Mouse (Mus musculus): ENCODE measurements at regions not wholly inside any gene's neighbourhood (a gene's known extent, or its start where the extent isn't known, plus 50 kb on each side); places are given as distances from the start of the nearest gene placed in this dataset.

DNA sequence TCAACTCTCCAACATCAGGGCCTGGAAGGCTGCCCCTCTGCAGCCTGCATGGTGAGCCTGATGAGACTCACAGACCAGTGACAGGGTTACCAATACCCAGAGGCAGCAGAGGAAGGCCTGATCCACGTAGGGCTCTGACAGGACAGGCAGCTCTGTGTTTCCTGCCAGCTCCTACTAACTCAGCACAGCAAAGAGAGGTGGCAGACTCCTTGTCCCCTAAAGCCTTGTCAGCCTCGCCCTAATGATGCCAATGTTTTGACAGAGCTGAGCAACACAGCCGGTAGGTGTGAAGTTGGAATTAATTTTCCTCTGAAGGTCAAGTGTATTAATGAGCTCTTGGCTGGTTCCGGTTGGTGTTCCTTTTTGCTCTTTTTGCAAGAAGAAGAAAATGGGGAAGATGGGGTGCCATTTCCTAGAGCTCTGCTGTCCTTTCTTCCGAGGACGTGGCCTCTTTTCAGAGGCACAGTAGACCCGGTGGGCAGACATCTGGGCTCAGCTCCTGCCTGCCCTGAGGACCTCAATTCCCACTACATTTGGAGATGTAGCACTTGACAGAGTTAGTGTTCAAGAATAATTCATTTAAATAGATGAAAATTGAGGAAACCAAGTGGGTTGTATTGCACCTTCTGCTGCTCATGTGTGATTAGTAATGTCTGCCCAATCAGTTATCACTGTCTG, 395.5 kb upstream of the Tbx3 start:
- peaks cover 10% of the 10 kb centered on the region; the same call in 1 of the 2 replicates for H3K9me3 ChIP-seq (ENCODE audit: control insufficient read depth, low read length)
- H3K4me3 ChIP-seq (replicated peaks) = no peak overlapping the region
- H3K4me1 ChIP-seq (ENCODE audit: control insufficient read depth) = no peaks in the 10 kb centered on the region
- TF ChIP-seq GATA1 (IDR thresholded peaks at IDR 0.05; ENCODE audit: low read length) = no peak
- H3K36me3 ChIP-seq (ENCODE audit: control insufficient read depth) = no peaks in the 10 kb centered on the region
- H3K27me3 ChIP-seq (ENCODE audit: control insufficient read depth) = no peaks in the 10 kb centered on the region

DNA sequence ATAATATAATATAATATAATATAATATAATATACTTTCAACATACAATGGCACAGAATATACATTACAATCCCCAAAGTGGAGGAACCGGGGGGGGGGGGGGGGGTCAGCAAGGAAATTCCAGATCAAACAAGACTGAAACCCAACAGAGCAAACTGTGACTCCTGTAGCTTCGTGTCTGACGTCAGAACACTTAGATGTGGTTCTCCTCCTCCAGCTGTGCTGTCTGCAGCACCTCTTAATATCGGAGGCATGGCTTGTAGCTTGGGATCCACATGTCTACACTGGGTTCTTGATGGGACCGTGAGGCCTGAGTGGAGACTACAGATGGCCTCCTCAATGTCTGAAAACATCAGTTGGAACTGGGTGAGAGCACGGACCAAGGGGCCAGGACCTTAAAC, 390.3 kb upstream of the Tbx3 start:
- Histone ChIP-seq H3K9me3 (ENCODE audit: control insufficient read depth, low read length) (peaks cover 3% of the 10 kb centered on the region; the same call in 1 of the 2 replicates), H3K4me3 (replicated peaks) (no peak overlapping the region), H3K4me1 (ENCODE audit: control insufficient read depth) (no peaks in the 10 kb centered on the region), H3K27me3 (ENCODE audit: control insufficient read depth) (no peaks in the 10 kb centered on the region), H3K36me3 (ENCODE audit: control insufficient read depth) (no peaks in the 10 kb centered on the region)
- TF ChIP-seq TAL1 (IDR thresholded peaks at IDR 0.05; ENCODE audit: low read length) (no peak), GATA1 (IDR thresholded peaks at IDR 0.05; ENCODE audit: low read length) (no peak)

DNA sequence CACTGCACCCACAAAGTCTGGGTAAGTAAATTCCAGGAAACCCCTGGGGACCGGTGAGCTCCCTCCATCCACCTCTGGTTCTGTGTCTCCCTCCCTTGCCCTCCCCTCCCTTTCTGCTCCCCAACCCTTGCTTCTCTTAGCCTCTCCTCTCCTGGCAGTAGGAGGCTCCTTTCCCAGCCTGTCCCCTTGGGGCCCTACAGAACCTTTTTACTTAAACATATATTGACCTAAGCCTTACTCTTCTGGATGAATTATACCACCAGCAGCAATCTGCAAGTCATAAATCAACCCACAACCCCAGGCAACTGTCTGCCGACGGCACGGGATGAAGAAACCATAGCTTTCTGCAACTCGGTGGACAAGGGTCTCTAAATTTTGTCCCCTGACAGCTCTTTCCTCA, 380.7 kb upstream of the Tbx3 start:
- H3K4me1 ChIP-seq (ENCODE audit: control insufficient read depth) = no peaks in the 10 kb centered on the region
- H3K36me3 ChIP-seq (ENCODE audit: control insufficient read depth) = no peaks in the 10 kb centered on the region
- H3K4me3 ChIP-seq (replicated peaks) = no peak overlapping the region
- H3K9me3 ChIP-seq (ENCODE audit: control insufficient read depth, low read length) = peaks cover 24% of the 10 kb centered on the region
- peaks cover 2% of the 10 kb centered on the region; the same call in 1 of the 2 replicates for H3K27me3 ChIP-seq (ENCODE audit: control insufficient read depth)
- no peak for TF ChIP-seq TAL1 (IDR thresholded peaks at IDR 0.05; ENCODE audit: low read length)
- TF ChIP-seq GATA1 (IDR thresholded peaks at IDR 0.05; ENCODE audit: low read length) = no peak

DNA sequence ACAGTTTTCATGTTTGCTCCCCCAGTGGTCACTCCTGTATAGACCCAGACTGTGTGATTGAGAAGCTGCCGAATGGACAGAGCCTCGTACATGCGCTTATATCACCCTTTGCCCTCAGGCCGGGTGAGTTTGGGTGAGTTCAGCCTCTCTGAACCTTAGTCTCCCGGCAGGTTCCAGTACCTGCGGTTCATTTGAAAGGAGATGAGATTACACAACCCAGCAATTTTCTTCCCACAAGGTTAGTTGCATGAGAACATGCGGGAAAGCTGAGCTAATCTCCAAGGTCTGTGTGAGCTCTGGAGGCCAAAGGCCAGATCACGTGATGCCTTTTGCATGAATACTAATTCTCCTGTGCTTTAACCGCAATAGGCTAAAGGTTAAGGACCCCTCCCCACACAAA, 378.1 kb upstream of the Tbx3 start:
- no peaks in the 10 kb centered on the region for H3K27me3 ChIP-seq (ENCODE audit: control insufficient read depth)

DNA sequence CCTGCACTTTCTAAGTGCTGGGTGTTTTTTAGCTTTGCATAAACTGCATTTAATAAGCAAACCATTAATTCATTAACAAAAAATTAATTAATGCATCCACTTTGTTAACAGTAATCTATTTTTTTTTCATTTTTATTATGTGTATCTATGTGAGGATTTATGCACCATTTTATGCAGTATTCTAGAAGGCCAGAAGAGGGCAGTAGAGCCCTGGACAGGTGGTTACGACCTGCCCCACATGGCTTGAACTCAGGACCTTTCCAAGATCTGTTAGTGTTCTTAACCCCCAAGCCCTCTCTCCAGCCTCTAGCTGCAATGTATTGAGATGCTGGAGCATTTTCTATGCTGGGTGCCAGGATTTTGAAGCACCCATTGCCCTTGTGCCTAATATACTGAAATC, 377.6 kb upstream of the Tbx3 start:
- H3K4me3 ChIP-seq (replicated peaks) = no peak overlapping the region
- H3K36me3 ChIP-seq (ENCODE audit: control insufficient read depth) = no peaks in the 10 kb centered on the region
- TF ChIP-seq TAL1 (IDR thresholded peaks at IDR 0.05; ENCODE audit: low read length) (no peak), GATA1 (IDR thresholded peaks at IDR 0.05; ENCODE audit: low read length) (no peak)
- no peaks in the 10 kb centered on the region for H3K27me3 ChIP-seq (ENCODE audit: control insufficient read depth)
- H3K9me3 ChIP-seq (ENCODE audit: control insufficient read depth, low read length) = peaks cover 22% of the 10 kb centered on the region
- no peaks in the 10 kb centered on the region for H3K4me1 ChIP-seq (ENCODE audit: control insufficient read depth)

More for the DNA sequence above, 378.1 kb upstream of the Tbx3 start:
- Histone ChIP-seq H3K9me3 (ENCODE audit: control insufficient read depth, low read length) (peaks cover 22% of the 10 kb centered on the region), H3K4me1 (ENCODE audit: control insufficient read depth) (no peaks in the 10 kb centered on the region), H3K4me3 (replicated peaks) (no peak overlapping the region), H3K36me3 (ENCODE audit: control insufficient read depth) (no peaks in the 10 kb centered on the region)
- no peak for TF ChIP-seq TAL1 (IDR thresholded peaks at IDR 0.05; ENCODE audit: low read length)

DNA sequence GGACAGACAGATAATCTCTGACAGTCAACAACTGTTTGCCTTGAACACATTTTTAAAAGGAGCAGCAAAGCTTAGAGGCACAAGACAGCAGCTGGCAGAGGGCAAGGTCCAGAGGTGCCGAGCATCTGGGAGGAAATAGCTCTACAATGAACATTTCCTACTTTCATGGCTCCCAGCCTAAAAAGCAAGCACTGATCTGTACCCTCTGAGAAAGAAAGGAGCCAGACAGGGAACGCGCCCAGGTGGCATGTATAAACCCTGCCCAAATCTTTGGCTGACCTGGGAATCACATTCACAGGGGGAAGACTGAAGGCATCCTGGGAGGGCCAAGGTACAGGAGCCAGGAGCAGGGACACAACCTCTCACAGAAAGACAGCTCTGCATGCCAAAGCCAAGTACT, 371.2 kb upstream of the Tbx3 start:
- no peaks in the 10 kb centered on the region for H3K27me3 ChIP-seq (ENCODE audit: control insufficient read depth)
- H3K4me3 ChIP-seq (replicated peaks) = no peak overlapping the region
- H3K4me1 ChIP-seq (ENCODE audit: control insufficient read depth) = no peaks in the 10 kb centered on the region
- H3K9me3 ChIP-seq (ENCODE audit: control insufficient read depth, low read length) = peaks cover 7% of the 10 kb centered on the region; the same call in 1 of the 2 replicates
- no peak for TF ChIP-seq GATA1 (IDR thresholded peaks at IDR 0.05; ENCODE audit: low read length)
- no peak for TF ChIP-seq TAL1 (IDR thresholded peaks at IDR 0.05; ENCODE audit: low read length)
- H3K36me3 ChIP-seq (ENCODE audit: control insufficient read depth) = no peaks in the 10 kb centered on the region

DNA sequence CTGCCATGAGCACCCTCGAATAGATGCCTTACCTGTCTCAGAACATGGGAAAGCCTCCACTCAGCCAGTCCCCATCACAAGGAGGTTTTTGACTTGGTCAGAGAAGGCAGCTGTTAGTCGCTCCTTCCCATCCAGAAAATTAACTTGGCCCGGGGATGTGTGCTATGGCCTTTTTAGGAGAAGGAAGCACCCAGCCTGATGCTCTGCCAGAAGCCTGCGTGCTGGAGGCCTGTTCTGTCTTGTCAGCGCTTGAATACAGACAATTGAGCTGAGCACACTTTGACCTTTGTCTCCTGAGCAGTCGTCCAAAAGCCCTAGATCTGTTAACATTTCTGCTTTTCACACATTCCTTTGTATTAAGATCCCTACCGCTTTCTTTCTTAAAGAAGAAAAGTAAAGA, 370.4 kb upstream of the Tbx3 start:
- no peak overlapping the region for H3K4me3 ChIP-seq (replicated peaks)
- H3K36me3 ChIP-seq (ENCODE audit: control insufficient read depth) = no peaks in the 10 kb centered on the region
- peaks cover 3% of the 10 kb centered on the region; the same call in 1 of the 2 replicates for H3K9me3 ChIP-seq (ENCODE audit: control insufficient read depth, low read length)
- TF ChIP-seq TAL1 (IDR thresholded peaks at IDR 0.05; ENCODE audit: low read length) (no peak), GATA1 (IDR thresholded peaks at IDR 0.05; ENCODE audit: low read length) (no peak)
- no peaks in the 10 kb centered on the region for H3K4me1 ChIP-seq (ENCODE audit: control insufficient read depth)
- no peaks in the 10 kb centered on the region for H3K27me3 ChIP-seq (ENCODE audit: control insufficient read depth)

DNA sequence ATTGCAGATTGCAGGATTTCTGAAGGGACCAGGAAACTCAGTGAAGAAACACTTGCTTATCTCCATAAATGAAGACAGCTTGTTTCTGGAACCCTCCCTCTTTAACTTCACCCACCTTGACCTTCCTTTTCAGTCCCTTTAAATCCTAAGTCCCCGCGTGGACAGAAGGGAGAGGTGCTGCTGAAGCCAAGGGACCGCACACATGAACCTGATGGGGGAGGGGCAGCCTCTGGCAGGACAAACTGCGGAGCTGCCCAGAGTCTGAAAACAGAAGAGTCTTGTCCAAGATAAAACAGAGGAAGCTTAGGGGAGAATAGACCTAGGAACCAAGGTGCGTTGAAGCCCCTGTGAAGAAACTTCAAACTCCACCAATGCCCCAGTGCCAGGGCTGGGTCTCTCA, 368.9 kb upstream of the Tbx3 start:
- H3K4me1 ChIP-seq (ENCODE audit: control insufficient read depth) = no peaks in the 10 kb centered on the region
- TF ChIP-seq TAL1 (IDR thresholded peaks at IDR 0.05; ENCODE audit: low read length) (no peak), GATA1 (IDR thresholded peaks at IDR 0.05; ENCODE audit: low read length) (no peak)
- H3K27me3 ChIP-seq (ENCODE audit: control insufficient read depth) = no peaks in the 10 kb centered on the region
- H3K4me3 ChIP-seq (replicated peaks) = no peak overlapping the region
- no peaks in the 10 kb centered on the region for H3K36me3 ChIP-seq (ENCODE audit: control insufficient read depth)
- no peaks in the 10 kb centered on the region for H3K9me3 ChIP-seq (ENCODE audit: control insufficient read depth, low read length)

DNA sequence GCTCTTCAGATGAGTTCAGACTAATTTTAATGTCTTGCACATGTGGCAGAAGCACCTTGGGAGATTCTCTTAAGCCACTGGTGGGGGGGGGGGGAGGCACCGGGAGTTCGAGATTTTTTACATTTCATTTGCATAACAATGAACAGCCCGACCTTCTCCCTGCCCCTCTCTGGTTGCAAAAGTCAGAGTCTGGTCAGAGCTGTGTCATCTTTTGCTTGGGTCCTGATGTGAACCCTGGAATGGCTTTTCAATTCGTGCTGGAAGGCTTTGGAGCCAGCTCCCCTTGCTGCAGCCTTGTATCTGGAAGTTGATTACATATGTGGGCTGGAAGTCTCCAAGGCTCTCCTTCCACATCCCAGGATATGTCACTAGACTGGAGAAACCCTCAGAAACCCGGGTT, 365.7 kb upstream of the Tbx3 start:
- Histone ChIP-seq H3K4me3 (replicated peaks) (no peak overlapping the region), H3K27me3 (ENCODE audit: control insufficient read depth) (no peaks in the 10 kb centered on the region), H3K36me3 (ENCODE audit: control insufficient read depth) (no peaks in the 10 kb centered on the region), H3K4me1 (ENCODE audit: control insufficient read depth) (no peaks in the 10 kb centered on the region), H3K9me3 (ENCODE audit: control insufficient read depth, low read length) (peaks cover 7% of the 10 kb centered on the region)
- TF ChIP-seq GATA1 (IDR thresholded peaks at IDR 0.05; ENCODE audit: low read length) (no peak), TAL1 (IDR thresholded peaks at IDR 0.05; ENCODE audit: low read length) (no peak)

DNA sequence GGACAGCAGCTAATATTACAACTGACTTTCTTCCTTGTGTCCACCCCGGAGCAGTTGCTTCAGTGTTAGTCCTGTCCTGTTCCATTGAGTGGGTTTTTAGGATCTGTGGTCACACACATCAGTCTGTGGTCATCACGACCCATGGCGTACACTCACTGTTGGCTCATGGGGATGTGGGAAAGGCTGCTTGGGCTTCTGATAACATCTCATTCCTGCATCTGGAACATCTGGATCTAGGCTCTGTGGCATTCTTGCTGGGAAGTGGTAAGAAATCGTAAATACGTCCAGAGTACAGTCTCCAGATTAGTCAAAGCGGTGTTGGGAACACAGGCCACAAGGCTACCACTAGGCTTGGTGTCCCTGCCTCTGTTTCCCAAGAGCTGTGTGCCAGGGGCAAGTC, 362.7 kb upstream of the Tbx3 start:
- H3K9me3 ChIP-seq (ENCODE audit: control insufficient read depth, low read length) = peaks cover 7% of the 10 kb centered on the region
- TF ChIP-seq TAL1 (IDR thresholded peaks at IDR 0.05; ENCODE audit: low read length) = no peak
- no peak for TF ChIP-seq GATA1 (IDR thresholded peaks at IDR 0.05; ENCODE audit: low read length)
- H3K4me3 ChIP-seq (replicated peaks) = no peak overlapping the region
- H3K4me1 ChIP-seq (ENCODE audit: control insufficient read depth) = no peaks in the 10 kb centered on the region
- no peaks in the 10 kb centered on the region for H3K36me3 ChIP-seq (ENCODE audit: control insufficient read depth)
- no peaks in the 10 kb centered on the region for H3K27me3 ChIP-seq (ENCODE audit: control insufficient read depth)
